Mouse (Mus musculus) forebrain, embryonic 16.5 days (tissue): ENCODE data around the gene Ahcyl2. TPM values are rescaled to one million over a fixed set of nuclear protein-coding genes. Genes with fewer than 3 reads are reported as not detected.
A peak's percentile ranks its signal among the peaks of the same experiment; 100 is the strongest.

Experiments
- ATAC-seq: fragments of 200-750 bp; cut with Nextera tagmentation; 2 replicates; pipeline ENCODE4 v1.8.0; 2017; ENCODE audit warnings: mild to moderate bottlenecking, moderate library complexity
- H3K27ac ChIP-seq: fragments of 300-500 bp; sonication (generic); 2 replicates; pipeline ENCODE4 v1.5.1; 2014; ENCODE audit warnings: low read length, control low read depth
- H3K27me3 ChIP-seq: fragments of 300-500 bp; sonication (generic); replicated peaks from 2 replicates; pipeline ENCODE4 v1.6.1; 2014; ENCODE audit warnings: low read length; ENCODE audit not compliant: control insufficient read depth, insufficient read depth
- H3K36me3 ChIP-seq: fragments of 300-500 bp; sonication (generic); 2 replicates; pipeline ENCODE4 v1.6.1; 2014; ENCODE audit not compliant: control insufficient read depth, insufficient read depth
- H3K4me1 ChIP-seq: fragments of 300-500 bp; sonication (generic); replicated peaks from 2 replicates; pipeline ENCODE4 v1.6.1; 2014; ENCODE audit warnings: low read length; ENCODE audit not compliant: control insufficient read depth, insufficient read depth
- H3K4me2 ChIP-seq: fragments of 300-500 bp; sonication (generic); 2 replicates; pipeline ENCODE4 v1.6.1; 2014; ENCODE audit warnings: mild to moderate bottlenecking, low read length, control low read depth
- H3K4me3 ChIP-seq: fragments of 300-500 bp; sonication (generic); replicated peaks from 2 replicates; pipeline ENCODE4 v1.5.1; 2014; ENCODE audit warnings: mild to moderate bottlenecking, low read length, control low read depth
- H3K9ac ChIP-seq: fragments of 300-500 bp; sonication (generic); replicated peaks from 2 replicates; pipeline ENCODE4 v1.6.1; 2014; ENCODE audit warnings: low read depth, low read length, control low read depth
- H3K9me3 ChIP-seq: fragments of 300-500 bp; sonication (generic); 2 replicates; pipeline ENCODE4 v1.6.1; 2016; ENCODE audit warnings: low read length; ENCODE audit not compliant: control insufficient read depth
- WGBS: fragments of 180-500 bp; shearing (Covaris S2); extraction: QIAGEN DNeasy Blood & Tissue Kit; methylation state at CpG from one replicate; pipeline ENCODE4 v1.1.7; 2014; 5-methylcytosine and 5-hydroxymethylcytosine counted together
- polyA plus RNA-seq: library from polyadenylated mRNA; unstranded; fragments of >200 nt; fragmentation: Nextera tagmentation; extraction: Ambion mirVana; gene quantifications from 2 replicates; pipeline ENCODE4 v1.2.1, GENCODE M21; 2015

Gene Ahcyl2
- polyA plus RNA-seq, 1 experiment from 2014 or later = 17.0 TPM

GRCm38 (mm10) chr6:29780082-29780481 is 12.3 kb downstream of the Ahcyl2 start:
- Histone ChIP-seq H3K27ac (no peak overlapping the region), H3K4me3 (no peak overlapping the region), H3K4me2 (no peak overlapping the region), H3K4me1 (peaks cover 2% of the 10 kb centered on the region; the same call in 1 of the 2 replicates), H3K9ac (no peak overlapping the region), H3K36me3 (no peaks in the 10 kb centered on the region), H3K9me3 (no peaks in the 10 kb centered on the region), H3K27me3 (no peaks in the 10 kb centered on the region)
- ATAC-seq = no peak

GRCm38 (mm10) chr6:29780571-29780970 is 12.8 kb downstream of the Ahcyl2 start:
- Histone ChIP-seq H3K36me3 (no peaks in the 10 kb centered on the region), H3K4me3 (no peak overlapping the region), H3K9me3 (no peaks in the 10 kb centered on the region), H3K27me3 (no peaks in the 10 kb centered on the region), H3K9ac (no peak overlapping the region), H3K4me2 (no peak overlapping the region), H3K4me1 (peaks cover 2% of the 10 kb centered on the region; the same call in 1 of the 2 replicates), H3K27ac (no peak overlapping the region)
- ATAC-seq = no peak
- 90% methylated on average over 2 of the region's 2 CpGs for WGBS

GRCm38 (mm10) chr6:29782239-29782638 is 14.4 kb downstream of the Ahcyl2 start:
- Histone ChIP-seq H3K4me1 (no peaks in the 10 kb centered on the region), H3K4me3 (no peak overlapping the region), H3K36me3 (no peaks in the 10 kb centered on the region), H3K9ac (no peak overlapping the region), H3K27me3 (no peaks in the 10 kb centered on the region), H3K9me3 (no peaks in the 10 kb centered on the region), H3K4me2 (no peak overlapping the region), H3K27ac (no peak overlapping the region)
- 60% methylated on average over 1 of the region's 1 CpGs for WGBS
- no peak for ATAC-seq

- Histone ChIP-seq H3K4me2 (no peak overlapping the region), H3K27ac (no peak overlapping the region), H3K36me3 (no peaks in the 10 kb centered on the region), H3K4me1 (no peaks in the 10 kb centered on the region), H3K4me3 (no peak overlapping the region), H3K9me3 (no peaks in the 10 kb centered on the region), H3K27me3 (no peaks in the 10 kb centered on the region), H3K9ac (no peak overlapping the region)
- WGBS = 93% methylated on average over 6 of the region's 6 CpGs
- no peak for ATAC-seq
These were observed 16.1 kb downstream of the Ahcyl2 start for GRCm38 (mm10) chr6:29783960-29784359.

- WGBS = 94% methylated on average over 3 of the region's 3 CpGs
- ATAC-seq = no peak
- no peak overlapping the region for H3K4me2 ChIP-seq
- no peak overlapping the region for H3K9ac ChIP-seq
- H3K27me3 ChIP-seq = no peaks in the 10 kb centered on the region
- H3K27ac ChIP-seq = no peak overlapping the region
- no peaks in the 10 kb centered on the region for H3K9me3 ChIP-seq
- H3K4me1 ChIP-seq = no peaks in the 10 kb centered on the region
- no peak overlapping the region for H3K4me3 ChIP-seq
- H3K36me3 ChIP-seq = no peaks in the 10 kb centered on the region
These were observed 16.7 kb downstream of the Ahcyl2 start for GRCm38 (mm10) chr6:29784413-29785021.

GRCm38 (mm10) chr6:29785759-29786158 is 17.9 kb downstream of the Ahcyl2 start:
- WGBS = 79% methylated on average over 5 of the region's 5 CpGs
- H3K9ac ChIP-seq = no peak overlapping the region
- H3K4me1 ChIP-seq = no peaks in the 10 kb centered on the region
- H3K27ac ChIP-seq = no peak overlapping the region
- no peaks in the 10 kb centered on the region for H3K27me3 ChIP-seq
- H3K9me3 ChIP-seq = no peaks in the 10 kb centered on the region
- no peak overlapping the region for H3K4me3 ChIP-seq
- ATAC-seq = no peak
- H3K36me3 ChIP-seq = no peaks in the 10 kb centered on the region
- H3K4me2 ChIP-seq = no peak overlapping the region

- H3K27me3 ChIP-seq = no peaks in the 10 kb centered on the region
- H3K4me2 ChIP-seq = no peak overlapping the region
- ATAC-seq = peak; percentile 49; the same call in 1 of the 2 replicates
- no peaks in the 10 kb centered on the region for H3K9me3 ChIP-seq
- no peak overlapping the region for H3K27ac ChIP-seq
- H3K36me3 ChIP-seq = no peaks in the 10 kb centered on the region
- H3K9ac ChIP-seq = no peak overlapping the region
- no peak overlapping the region for H3K4me3 ChIP-seq
- 5% methylated on average over 3 of the region's 3 CpGs for WGBS
- no peaks in the 10 kb centered on the region for H3K4me1 ChIP-seq
These were observed 21.1 kb downstream of the Ahcyl2 start for GRCm38 (mm10) chr6:29788779-29789350.

- Histone ChIP-seq H3K27me3 (no peaks in the 10 kb centered on the region), H3K9me3 (no peaks in the 10 kb centered on the region), H3K4me3 (no peak overlapping the region), H3K4me2 (no peak overlapping the region), H3K9ac (no peak overlapping the region), H3K36me3 (no peaks in the 10 kb centered on the region), H3K27ac (no peak overlapping the region), H3K4me1 (no peaks in the 10 kb centered on the region)
- ATAC-seq = no peak
- 91% methylated on average over 3 of the region's 3 CpGs for WGBS
These were observed 22.3 kb downstream of the Ahcyl2 start for GRCm38 (mm10) chr6:29790014-29790698.

- Histone ChIP-seq H3K4me2 (no peak overlapping the region), H3K4me3 (no peak overlapping the region), H3K9me3 (no peaks in the 10 kb centered on the region), H3K27me3 (no peaks in the 10 kb centered on the region), H3K9ac (no peak overlapping the region), H3K36me3 (no peaks in the 10 kb centered on the region), H3K27ac (no peak overlapping the region), H3K4me1 (no peaks in the 10 kb centered on the region)
- 79% methylated on average over 1 of the region's 1 CpGs for WGBS
- no peak for ATAC-seq
These were observed 25.7 kb downstream of the Ahcyl2 start for GRCm38 (mm10) chr6:29793520-29793919.
